Mouse (Mus musculus) heart, postnatal 0 days (tissue): ENCODE data around the gene Slc25a23. TPM values are rescaled to one million over a fixed set of nuclear protein-coding genes. Genes with fewer than 3 reads are reported as not detected.

ENCODE experiments used
- ATAC-seq: fragments of 200-750 bp; cut with Nextera tagmentation; 2 replicates; pipeline ENCODE4 v1.8.0; 2017; ENCODE audit warnings: low read depth, moderate number of reproducible peaks, moderate library complexity; ENCODE audit not compliant: insufficient read depth
- DNase-seq: peaks from one replicate; pipeline ENCODE4 v3.0.0-alpha.2; 2016; ENCODE audit warnings: low spot score
- H3K27ac ChIP-seq: fragments of 300-500 bp; sonication (generic); 2 replicates; pipeline ENCODE4 v1.5.1; 2014; ENCODE audit warnings: low read depth, mild to moderate bottlenecking
- H3K27me3 ChIP-seq: fragments of 300-500 bp; sonication (generic); 2 replicates; pipeline ENCODE4 v1.6.1; 2014; ENCODE audit warnings: low read length, mixed read lengths; ENCODE audit not compliant: control insufficient read depth, insufficient read depth
- H3K36me3 ChIP-seq: fragments of 300-500 bp; sonication (generic); replicated peaks from 2 replicates; pipeline ENCODE4 v1.6.1; 2014; ENCODE audit warnings: low read length, mixed read lengths; ENCODE audit not compliant: control insufficient read depth, insufficient read depth
- H3K4me1 ChIP-seq: fragments of 300-500 bp; sonication (generic); 2 replicates; pipeline ENCODE4 v1.6.1; 2014; ENCODE audit warnings: antibody characterized with exemption; ENCODE audit not compliant: control insufficient read depth, insufficient read depth
- H3K4me2 ChIP-seq: fragments of 300-500 bp; sonication (generic); 2 replicates; pipeline ENCODE4 v1.6.1; 2014; ENCODE audit warnings: low read depth, mild to moderate bottlenecking, low read length, moderate library complexity
- H3K4me3 ChIP-seq: fragments of 300-500 bp; sonication (generic); 2 replicates; pipeline ENCODE4 v1.5.1; 2014; ENCODE audit warnings: low read depth, low read length
- H3K9ac ChIP-seq: fragments of 300-500 bp; sonication (generic); replicated peaks from 2 replicates; pipeline ENCODE4 v1.6.1; 2014; ENCODE audit warnings: low read depth, low read length, mixed read lengths
- H3K9me3 ChIP-seq: fragments of 300-500 bp; sonication (generic); replicated peaks from 2 replicates; pipeline ENCODE4 v1.6.1; 2016; ENCODE audit warnings: low read length; ENCODE audit not compliant: control insufficient read depth
- CTCF ChIP-seq: IDR thresholded peaks from 2 replicates; pipeline ENCODE4 v1.5.1; 2016; ENCODE audit warnings: antibody characterized with exemption, control low read depth, low read depth
- EP300 ChIP-seq: IDR thresholded peaks from 2 replicates; pipeline ENCODE4 v1.6.1; 2016; ENCODE audit warnings: antibody characterized with exemption, low read depth
- WGBS: fragments of 180-500 bp; shearing (Covaris S2); extraction: QIAGEN DNeasy Blood & Tissue Kit; methylation state at CpG from one replicate; pipeline ENCODE4 v1.1.7; 2014; 5-methylcytosine and 5-hydroxymethylcytosine counted together
- polyA plus RNA-seq: library from polyadenylated mRNA; unstranded; fragments of >200 nt; fragmentation: Nextera tagmentation; extraction: Ambion mirVana; gene quantifications from 2 replicates; pipeline ENCODE4 v1.2.1, GENCODE M21; 2015
- total RNA-seq: library from RNA; depleted of rRNA; stranded (reverse); fragments of >200 nt; gene quantifications from 2 replicates; pipeline ENCODE4 v1.2.3, GENCODE M21; 2014; ENCODE audit warnings: low replicate concordance

Gene Slc25a23
- total and polyA plus RNA-seq, 2 experiments from 2014 or later, result 13.3 to 47.5 TPM

DNA sequence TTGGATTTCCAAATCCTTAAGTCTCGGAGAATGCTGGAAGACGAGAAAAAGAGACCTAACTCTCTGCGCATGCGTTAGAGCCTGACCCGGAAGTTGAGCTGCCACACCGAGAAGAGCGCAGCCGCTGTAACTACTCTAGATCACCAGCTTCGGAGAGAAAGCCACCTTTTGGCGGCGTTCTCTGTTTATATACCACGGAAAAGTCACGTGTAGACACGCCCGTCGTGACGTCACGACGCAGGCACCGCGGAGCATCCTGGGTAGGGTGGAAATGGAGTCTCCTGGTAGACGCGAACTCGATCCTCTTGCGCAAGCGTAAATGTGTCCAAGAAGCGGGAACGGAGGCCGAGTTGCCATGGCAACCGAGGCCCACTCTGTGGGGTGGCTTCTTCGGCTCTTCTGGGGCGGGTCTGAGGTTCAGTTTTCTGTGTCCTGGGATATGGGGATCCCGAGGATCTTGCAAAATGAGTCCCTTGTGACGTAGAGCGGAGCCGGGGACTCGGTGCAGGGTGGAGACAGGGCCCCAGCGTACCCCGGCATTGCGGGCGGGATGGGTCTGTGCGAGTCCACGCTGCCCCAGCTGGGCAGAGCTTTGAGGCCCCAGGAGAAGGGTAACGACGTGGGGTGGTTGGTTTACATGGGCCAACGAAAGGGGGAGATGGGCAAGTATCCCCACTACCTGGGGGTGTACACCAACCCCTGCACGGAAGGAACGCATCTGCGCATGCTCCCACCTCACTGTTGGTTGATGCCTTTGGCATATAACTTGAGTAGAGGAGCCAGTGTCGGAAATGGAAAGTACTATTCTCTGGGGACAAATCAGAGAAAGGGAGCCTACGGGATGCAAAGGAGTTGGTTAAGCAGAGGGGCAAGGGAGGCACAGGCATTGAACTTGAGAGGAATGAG, 48.2 kb downstream of the Slc25a23 start, which contains the start of the genes Gtf2f1 and Gm17949:
Gene Gtf2f1 (minus strand): TSS at position 53 of the 906 bp plus-strand sequence.
Gene Gm17949 (plus strand): TSS at position 234 of the 906 bp plus-strand sequence.
- ATAC-seq, result peak; percentile 94
- WGBS, result under 1% methylated on average over 51 of the region's 51 CpGs
- no peaks in the 10 kb centered on the region for H3K27me3 ChIP-seq

DNA sequence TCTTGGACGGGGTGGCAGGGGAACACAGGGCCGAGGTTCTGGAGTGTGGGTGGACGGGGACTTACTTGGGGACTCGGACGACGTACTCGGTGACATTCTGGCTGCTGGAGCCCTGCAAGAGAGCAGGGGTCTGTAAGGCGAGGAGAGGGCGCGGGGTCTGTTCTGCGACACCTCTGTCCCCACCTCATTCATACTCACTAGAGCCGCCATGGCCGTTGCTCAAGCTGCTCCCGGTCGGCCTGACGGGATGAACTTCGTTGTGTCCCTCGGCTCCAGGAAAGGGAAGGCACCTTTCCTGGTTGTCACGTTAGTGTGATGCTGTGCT, 48.8 kb downstream of the Slc25a23 start:
- DNase-seq, result no peak
- peaks cover 26% of the 10 kb centered on the region for H3K36me3 ChIP-seq
- peak; percentile 28 for ATAC-seq
- no peak for TF ChIP-seq CTCF
- H3K27me3 ChIP-seq, result no peaks in the 10 kb centered on the region
- under 1% methylated on average over 19 of the region's 19 CpGs for WGBS
- peak overlapping the region; percentile 72 for H3K27ac ChIP-seq
- H3K4me3 ChIP-seq, result peak overlapping the region; percentile 84
- H3K4me2 ChIP-seq, result peak overlapping the region; percentile 94
- no peaks in the 10 kb centered on the region for H3K9me3 ChIP-seq
- H3K9ac ChIP-seq, result peak overlapping the region; percentile 72
- peaks cover 19% of the 10 kb centered on the region for H3K4me1 ChIP-seq

More for the DNA sequence above, 48.2 kb downstream of the Slc25a23 start, which contains the start of the genes Gtf2f1 and Gm17949:
- Histone ChIP-seq H3K4me1 (peaks cover 19% of the 10 kb centered on the region), H3K9me3 (no peaks in the 10 kb centered on the region), H3K27ac (peak within 1 kb of the TSS; percentile 85), H3K4me3 (peak within 1 kb of the TSS; percentile 84), H3K4me2 (peak within 1 kb of the TSS; percentile 99), H3K36me3 (peaks cover 20% of the 10 kb centered on the region), H3K9ac (peak within 1 kb of the TSS; percentile 78)
- TF ChIP-seq EP300, result no peak
- peak; percentile 7; the same call in 1 of the 2 replicates for TF ChIP-seq CTCF
- peak; percentile 97 for DNase-seq

DNA sequence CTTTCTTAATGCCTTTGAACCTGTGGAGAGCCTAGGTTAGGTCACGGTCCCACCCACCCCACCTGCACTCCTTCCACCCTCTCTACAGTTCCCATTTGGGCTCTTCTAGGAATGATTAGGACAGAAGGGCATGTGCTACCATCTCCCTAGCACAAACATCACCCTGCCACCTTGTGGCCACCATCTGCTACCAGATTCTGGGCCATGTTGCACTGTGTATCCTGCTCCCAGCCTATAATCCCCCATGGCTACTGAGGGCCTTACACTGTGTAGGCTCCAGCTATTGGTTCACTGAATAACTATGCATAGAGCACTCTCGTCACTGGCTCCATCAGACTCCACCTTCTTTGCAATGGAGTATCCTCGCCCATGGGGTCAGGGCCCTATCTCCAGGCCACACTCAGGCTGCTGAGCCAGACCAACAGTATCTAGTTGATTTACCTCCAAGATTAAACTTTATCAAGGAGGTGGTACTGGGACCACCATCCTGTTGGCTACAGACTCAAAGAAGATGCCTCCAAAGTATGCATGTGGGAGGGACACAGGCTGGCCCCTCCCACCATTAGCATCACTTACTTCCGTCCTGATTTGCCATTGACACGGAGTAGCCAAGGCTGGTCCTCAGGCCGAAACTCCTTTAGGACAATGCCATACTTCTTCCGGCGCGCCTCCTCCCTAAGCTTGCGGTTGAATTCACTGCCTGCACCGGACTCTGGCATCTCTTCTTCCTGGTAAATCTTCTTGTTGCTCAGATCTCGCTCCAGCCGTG, 52.3 kb downstream of the Slc25a23 start:
- WGBS, result 89% methylated on average over 13 of the region's 13 CpGs
- DNase-seq (no peak), ATAC-seq (0 out of 2 replicates have a peak, but pooled peaks have one; percentile 12)
- peaks cover 18% of the 10 kb centered on the region for H3K4me1 ChIP-seq
- no peak overlapping the region for H3K27ac ChIP-seq
- H3K36me3 ChIP-seq, result peaks cover 56% of the 10 kb centered on the region
- TF ChIP-seq EP300 (no peak), CTCF (peak; percentile 55)
- H3K9me3 ChIP-seq, result no peaks in the 10 kb centered on the region
- no peak overlapping the region for H3K9ac ChIP-seq
- no peak overlapping the region for H3K4me2 ChIP-seq
- no peaks in the 10 kb centered on the region for H3K27me3 ChIP-seq
- H3K4me3 ChIP-seq, result no peak overlapping the region

DNA sequence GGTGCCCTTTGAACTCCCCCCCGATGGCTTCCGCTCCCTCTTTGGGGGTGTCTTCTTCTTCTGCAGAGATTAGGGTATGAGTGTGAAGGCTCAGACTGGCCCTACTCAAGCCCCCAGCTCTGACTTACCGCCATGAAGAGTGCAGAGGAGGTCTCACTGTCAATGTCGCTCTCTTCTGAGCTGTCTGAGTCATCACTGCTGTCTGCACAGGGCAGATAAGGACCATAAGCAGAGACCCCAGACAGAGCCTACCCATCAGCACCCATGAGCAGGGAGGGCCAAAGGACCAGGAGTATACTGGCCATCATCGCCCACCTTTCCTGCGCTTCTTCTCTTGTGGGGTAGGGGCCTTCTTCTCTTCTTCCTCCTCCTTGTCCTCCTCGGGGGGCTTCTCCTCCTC, 55.7 kb downstream of the Slc25a23 start:
- peaks cover 10% of the 10 kb centered on the region; the same call in 1 of the 2 replicates for H3K4me1 ChIP-seq
- H3K4me3 ChIP-seq, result no peak overlapping the region
- peaks cover 62% of the 10 kb centered on the region for H3K36me3 ChIP-seq
- ATAC-seq, result no peak
- H3K9ac ChIP-seq, result no peak overlapping the region
- 79% methylated on average over 7 of the region's 7 CpGs for WGBS
- DNase-seq, result no peak
- TF ChIP-seq CTCF (no peak), EP300 (no peak)
- H3K27ac ChIP-seq, result no peak overlapping the region
- no peak overlapping the region for H3K4me2 ChIP-seq
- no peaks in the 10 kb centered on the region for H3K9me3 ChIP-seq
- H3K27me3 ChIP-seq, result no peaks in the 10 kb centered on the region

DNA sequence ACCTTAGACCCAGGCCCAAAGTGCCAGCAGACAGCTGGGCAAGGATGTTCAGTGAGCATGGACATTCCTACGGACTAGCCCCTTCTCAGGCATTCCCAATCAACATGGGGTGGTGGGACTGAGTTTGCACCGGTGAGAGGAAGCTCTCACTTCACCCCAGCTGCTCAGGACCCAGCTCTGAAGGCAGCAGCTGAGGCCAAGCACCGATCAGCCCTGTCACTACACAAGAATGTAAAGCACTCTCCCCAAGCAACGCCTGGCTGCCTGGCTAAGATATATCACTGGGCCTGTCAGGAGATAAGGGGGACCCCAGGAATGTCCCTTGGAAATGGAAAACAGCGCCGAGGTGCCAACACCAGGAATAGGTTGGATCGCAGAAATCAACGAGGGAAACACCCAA, 58.4 kb downstream of the Slc25a23 start:
- WGBS, result 16% methylated on average over 8 of the region's 8 CpGs
- peak; percentile 12 for DNase-seq

More for the DNA sequence above, 58.4 kb downstream of the Slc25a23 start:
- TF ChIP-seq EP300, result no peak
- TF ChIP-seq CTCF, result no peak
- no peak for ATAC-seq
- Histone ChIP-seq H3K27ac (peak overlapping the region; percentile 36; the same call in 1 of the 2 replicates), H3K36me3 (peaks cover 42% of the 10 kb centered on the region), H3K4me3 (no peak overlapping the region), H3K9ac (no peak overlapping the region), H3K4me1 (peaks cover 10% of the 10 kb centered on the region; the same call in 1 of the 2 replicates), H3K4me2 (no peak overlapping the region), H3K9me3 (no peaks in the 10 kb centered on the region), H3K27me3 (no peaks in the 10 kb centered on the region)
